Mouse (Mus musculus) spleen, adult 2 months (tissue): ENCODE measurements around the gene Vegfb.

Source experiments
- CTCF ChIP-seq: fragments of 200-500 bp; IDR thresholded peaks from 2 replicates; pipeline ENCODE4 v1.5.1; 2011; ENCODE audit warnings: mild to moderate bottlenecking, inconsistent platforms; ENCODE audit not compliant: insufficient read depth, insufficient read length, insufficient replicate concordance; ENCODE audit errors: extremely low read depth
- POLR2A ChIP-seq: fragments of 200-500 bp; IDR thresholded peaks from 2 replicates; pipeline ENCODE4 v1.6.1; 2011; ENCODE audit warnings: low read depth, low read length, inconsistent platforms

- TF ChIP-seq POLR2A (no peak), CTCF (no peak)
These were observed 10.4 kb upstream of the Vegfb start for GRCm38 (mm10) chr19:6997721-6998290.
